Mouse (Mus musculus): ENCODE measurements around the gene Rbm47. TPM values are rescaled to one million over a fixed set of nuclear protein-coding genes. Genes with fewer than 3 reads are reported as not detected.
"Not testable (repeated sequence)": the region's sequence is repeated elsewhere in the genome, so short reads cannot be mapped to it uniquely, and the experiment has no call there.

Gene Rbm47
- polyA plus RNA-seq, 1 experiment from 2014 or later: 5.8 TPM

- Histone ChIP-seq H3K9me3 (no peaks in the 10 kb centered on the region), H3K27ac (replicated peaks) (no peak overlapping the region), H3K4me1 (replicated peaks) (no peaks in the 10 kb centered on the region), H3K4me2 (no peak overlapping the region), H3K9ac (no peak overlapping the region), H3K27me3 (no peaks in the 10 kb centered on the region), H3K36me3 (no peaks in the 10 kb centered on the region), H3K4me3 (no peak overlapping the region)
- WGBS: 98% methylated on average over 2 of the region's 2 CpGs
- no peak for ATAC-seq (ENCODE audit: low FRiP score, low read depth)
These were observed 181.7 kb downstream of the Rbm47 start for GRCm38 (mm10) chr5:65991191-65991590.

GRCm38 (mm10) chr5:65987004-65987403 lies 185.9 kb downstream of the Rbm47 start:
- WGBS: 74% methylated on average over 3 of the region's 3 CpGs
- not testable (repeated sequence) for H3K4me1 ChIP-seq (replicated peaks); H3K36me3 ChIP-seq; ATAC-seq (ENCODE audit: low FRiP score, low read depth); H3K27ac ChIP-seq (replicated peaks); H3K27me3 ChIP-seq; H3K4me3 ChIP-seq; H3K4me2 ChIP-seq; H3K9ac ChIP-seq; H3K9me3 ChIP-seq

DNA sequence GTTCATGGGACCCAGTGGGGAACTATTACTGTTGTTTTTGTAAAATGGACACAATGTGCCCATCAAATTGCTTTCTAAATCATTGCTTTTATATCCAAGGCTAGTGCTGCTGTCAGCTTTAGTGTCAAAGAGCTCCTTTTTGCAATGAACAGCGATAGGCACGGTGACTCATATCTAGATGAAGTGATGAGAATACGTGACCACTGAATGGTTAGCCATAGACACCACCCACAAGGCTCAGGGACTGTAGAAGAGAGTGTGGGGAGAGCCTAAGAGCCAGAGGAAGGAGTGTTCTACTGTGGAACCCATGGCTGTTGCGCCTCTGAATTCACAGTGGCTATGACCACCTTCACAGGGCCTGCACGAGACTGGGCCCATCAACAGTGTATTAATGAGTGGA lies 186.5 kb downstream of the Rbm47 start:
- Histone ChIP-seq H3K27me3 (no peaks in the 10 kb centered on the region), H3K9me3 (no peaks in the 10 kb centered on the region), H3K36me3 (no peaks in the 10 kb centered on the region), H3K4me1 (replicated peaks) (no peaks in the 10 kb centered on the region), H3K27ac (replicated peaks) (no peak overlapping the region), H3K4me3 (no peak overlapping the region), H3K4me2 (no peak overlapping the region), H3K9ac (no peak overlapping the region)
- 97% methylated on average over 5 of the region's 5 CpGs for WGBS
- ATAC-seq (ENCODE audit: low FRiP score, low read depth): no peak

GRCm38 (mm10) chr5:65975731-65976130 lies 197.2 kb downstream of the Rbm47 start:
- 89% methylated on average over 13 of the region's 13 CpGs for WGBS
- Histone ChIP-seq H3K4me3 (no peak overlapping the region), H3K4me2 (no peak overlapping the region)

DNA sequence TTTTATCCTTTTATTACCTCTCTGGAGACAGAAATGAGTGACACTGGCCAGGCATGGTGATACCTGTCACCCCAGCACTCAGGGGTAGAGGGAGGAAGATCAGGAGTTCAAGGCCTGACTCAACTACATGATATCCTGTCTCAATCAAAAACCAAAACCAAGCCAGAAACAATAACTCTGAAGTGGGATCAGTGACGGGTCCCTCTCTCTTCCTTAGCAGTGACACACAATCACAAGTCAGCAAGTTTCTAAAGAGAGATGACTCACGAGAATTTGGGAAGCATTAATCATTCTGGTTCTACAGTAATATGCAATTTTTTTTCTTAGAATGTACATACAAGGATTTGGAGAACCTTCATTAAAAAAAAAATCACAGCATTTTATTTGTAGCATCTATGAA lies 199.7 kb downstream of the Rbm47 start:
- ATAC-seq (ENCODE audit: low FRiP score, low read depth): no peak

More at GRCm38 (mm10) chr5:65975731-65976130, 197.2 kb downstream of the Rbm47 start:
- Histone ChIP-seq H3K27ac (replicated peaks) (no peak overlapping the region), H3K36me3 (no peaks in the 10 kb centered on the region), H3K9ac (no peak overlapping the region), H3K27me3 (no peaks in the 10 kb centered on the region), H3K4me1 (replicated peaks) (no peaks in the 10 kb centered on the region), H3K9me3 (no peaks in the 10 kb centered on the region)
- ATAC-seq (ENCODE audit: low FRiP score, low read depth): no peak

DNA sequence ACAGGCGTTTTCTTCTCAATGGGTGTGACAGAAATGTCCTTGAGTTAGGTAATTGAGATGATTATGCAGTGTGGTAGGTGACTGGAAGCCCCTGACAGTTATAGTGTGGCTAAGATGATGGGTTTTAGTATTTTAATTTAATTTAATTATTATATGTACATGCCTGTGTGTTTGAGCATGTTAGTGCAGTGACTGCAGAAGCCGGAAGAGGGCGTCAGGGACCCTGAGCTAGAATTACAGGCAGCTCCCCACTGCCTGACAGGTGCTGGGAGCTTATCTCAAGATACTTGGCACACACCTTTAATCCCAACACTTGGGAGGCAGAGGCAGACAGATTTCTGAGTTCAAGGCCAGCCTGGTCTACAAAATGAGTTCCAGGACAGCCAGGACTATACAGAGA lies 204.9 kb downstream of the Rbm47 start:
- Histone ChIP-seq H3K27ac (replicated peaks) (no peak overlapping the region), H3K27me3 (no peaks in the 10 kb centered on the region), H3K36me3 (no peaks in the 10 kb centered on the region), H3K4me3 (no peak overlapping the region), H3K4me2 (no peak overlapping the region), H3K4me1 (replicated peaks) (no peaks in the 10 kb centered on the region), H3K9ac (no peak overlapping the region), H3K9me3 (no peaks in the 10 kb centered on the region)
- 95% methylated on average over 3 of the region's 3 CpGs for WGBS
- no peak for ATAC-seq (ENCODE audit: low FRiP score, low read depth)

More for the DNA sequence above, 199.7 kb downstream of the Rbm47 start:
- Histone ChIP-seq H3K9me3 (no peaks in the 10 kb centered on the region), H3K27me3 (no peaks in the 10 kb centered on the region), H3K4me3 (no peak overlapping the region), H3K36me3 (no peaks in the 10 kb centered on the region), H3K9ac (no peak overlapping the region), H3K4me1 (replicated peaks) (no peaks in the 10 kb centered on the region), H3K4me2 (no peak overlapping the region), H3K27ac (replicated peaks) (no peak overlapping the region)
- WGBS: 80% methylated on average over 2 of the region's 2 CpGs

- Histone ChIP-seq H3K4me3 (no peak overlapping the region), H3K36me3 (no peaks in the 10 kb centered on the region), H3K27ac (replicated peaks) (no peak overlapping the region), H3K27me3 (no peaks in the 10 kb centered on the region), H3K4me2 (no peak overlapping the region), H3K9me3 (no peaks in the 10 kb centered on the region), H3K4me1 (replicated peaks) (no peaks in the 10 kb centered on the region), H3K9ac (no peak overlapping the region)
- ATAC-seq (ENCODE audit: low FRiP score, low read depth): no peak
- 66% methylated on average over 12 of the region's 12 CpGs for WGBS
These were observed 205.8 kb downstream of the Rbm47 start for GRCm38 (mm10) chr5:65967091-65967490.

Small RNA genes within 50 kb of the gene (microRNA-seq; reads per million reads assigned to microRNA genes)
- gene Gm25952: not detected

Other genes starting within 250 kb of the Rbm47 start
- not detected in 2 replicates for gene Chrna9, start 238.2 kb downstream of the Rbm47 start, polyA plus RNA-seq (2015; fragmentation: Nextera tagmentation; extraction: Ambion mirVana)
- gene 9130230L23Rik, start 168.8 kb downstream of the Rbm47 start, polyA plus RNA-seq (2015; fragmentation: Nextera tagmentation; extraction: Ambion mirVana): 0.35 TPM in 1 of 2 replicates, not detected in the other
- gene Nsun7, start 86.8 kb upstream of the Rbm47 start, polyA plus RNA-seq (2015; fragmentation: Nextera tagmentation; extraction: Ambion mirVana): 2.1 and 2.6 TPM in 2 replicates